ENCODE assay signal across 8 mouse cellular contexts in genomic region chr5:20941205-20941604, GRCm38 (mm10). TPM values are rescaled to one million over a fixed set of nuclear protein-coding genes. Genes with fewer than 3 reads are reported as not detected.
A peak's percentile ranks its signal among the peaks of the same experiment; 100 is the strongest.
DNase-seq lines count a peak whose midpoint lies in the region; ATAC-seq and TF ChIP-seq lines count a peak whose summit lies in the region.

No protein-coding gene starts in this region.

- H3K4me2 ChIP-seq in kidney, embryonic 15.5 days, result no peak overlapping the region
- peak overlapping the region; percentile 43 for H3K4me2 ChIP-seq in liver, embryonic 15.5 days

- WGBS in kidney, embryonic 15.5 days, result 56% methylated on average over 5 of the region's 5 CpGs
- WGBS in heart, embryonic 10.5 days, result 17% methylated on average over 5 of the region's 5 CpGs
- WGBS in liver, embryonic 15.5 days (ENCODE audit: insufficient replicate concordance), result 6% methylated on average over 5 of the region's 5 CpGs

- no peak overlapping the region for H3K9ac ChIP-seq in kidney, embryonic 15.5 days
- H3K9ac ChIP-seq in liver, embryonic 15.5 days, result 0 out of 2 replicates have a peak overlapping the region, but pooled peaks have one; percentile 22

- H3K4me3 ChIP-seq in kidney, embryonic 15.5 days (replicated peaks), result no peak overlapping the region
- 0 out of 2 replicates have a peak overlapping the region, but pooled peaks have one; percentile 22 for H3K4me3 ChIP-seq in bone marrow macrophage, adult 2 months (ENCODE audit: insufficient read depth, low read length)
- no peak overlapping the region for H3K4me3 ChIP-seq in heart, embryonic 10.5 days
- H3K4me3 ChIP-seq in liver, embryonic 15.5 days (replicated peaks), result no peak overlapping the region

- TF ChIP-seq CTCF in bone marrow macrophage, adult 2 months (IDR thresholded peaks at IDR 0.05; ENCODE audit: low read depth, low read length), result no peak

- H3K9me3 ChIP-seq in kidney, embryonic 15.5 days (replicated peaks), result no peaks in the 10 kb centered on the region
- no peaks in the 10 kb centered on the region for H3K9me3 ChIP-seq in heart, embryonic 10.5 days
- no peaks in the 10 kb centered on the region for H3K9me3 ChIP-seq in liver, embryonic 15.5 days (replicated peaks)

- peaks cover 28% of the 10 kb centered on the region for H3K4me1 ChIP-seq in kidney, embryonic 15.5 days
- peaks cover 52% of the 10 kb centered on the region for H3K4me1 ChIP-seq in bone marrow macrophage, adult 2 months (ENCODE audit: control insufficient read depth, insufficient read depth, low read length)
- peaks cover 45% of the 10 kb centered on the region for H3K4me1 ChIP-seq in heart, embryonic 10.5 days
- H3K4me1 ChIP-seq in liver, embryonic 15.5 days (replicated peaks), result peaks cover 76% of the 10 kb centered on the region

- H3K36me3 ChIP-seq in kidney, embryonic 15.5 days, result no peaks in the 10 kb centered on the region
- no peaks in the 10 kb centered on the region for H3K36me3 ChIP-seq in heart, embryonic 10.5 days
- H3K36me3 ChIP-seq in liver, embryonic 15.5 days (replicated peaks), result 0 out of 2 replicates have a peak, but pooled peaks cover 4% of the 10 kb centered on the region

- ATAC-seq in kidney, embryonic 15.5 days (replicated peaks; ENCODE audit: low FRiP score), result 0 out of 2 replicates have a peak, but pooled peaks have one; percentile 41
- peak; percentile 80 for ATAC-seq in liver, embryonic 15.5 days (ENCODE audit: insufficient read depth)

- DNase-seq in kidney, adult 18-20 months, result no peak
- DNase-seq in heart, embryonic 10.5 days (ENCODE audit: low spot score), result no peak
- peak; percentile 49 to 65 for DNase-seq in thymus, adult 18-20 months
- no peak for DNase-seq in embryo, embryonic 10 days (ENCODE audit: low spot score)
- no peak for DNase-seq in frontal cortex, postnatal 36 days (ENCODE audit: low spot score in 2 of 2)

- H3K27me3 ChIP-seq in kidney, embryonic 15.5 days, result no peaks in the 10 kb centered on the region
- no peaks in the 10 kb centered on the region for H3K27me3 ChIP-seq in heart, embryonic 10.5 days (ENCODE audit: insufficient read depth, poor library complexity, severe bottlenecking)
- H3K27me3 ChIP-seq in liver, embryonic 15.5 days, result no peaks in the 10 kb centered on the region

- H3K27ac ChIP-seq in kidney, embryonic 15.5 days, result no peak overlapping the region
- peak overlapping the region; percentile 98 for H3K27ac ChIP-seq in bone marrow macrophage, adult 2 months (ENCODE audit: insufficient read depth, low read depth, low read length)
- H3K27ac ChIP-seq in heart, embryonic 10.5 days, result peak overlapping the region; percentile 79
- H3K27ac ChIP-seq in liver, embryonic 15.5 days (replicated peaks), result peak overlapping the region; percentile 78

- no peak for TF ChIP-seq POLR2A in bone marrow macrophage, adult 2 months (IDR thresholded peaks at IDR 0.05; ENCODE audit: borderline replicate concordance, low read depth, low read length)

RNA-seq across cellular contexts. Expression of gene Rsbn1l, which starts 15.0 kb away (rescaled TPM):
- polyA plus RNA-seq in kidney, embryonic 15.5 days (2015; fragmentation: Nextera tagmentation; extraction: Ambion mirVana), result 5.6 and 6.4 TPM in 2 replicates
- polyA plus RNA-seq in bone marrow macrophage, adult 2 months (2012; ENCODE audit: insufficient read depth, insufficient read length, missing spikeins), result 34.7 and 35.8 TPM in 2 replicates
- 5.1 and 5.2 TPM in 2 replicates for polyA plus RNA-seq in heart, embryonic 10.5 days (2016; fragmentation: Nextera tagmentation; extraction: Ambion mirVana)
- 3.7 TPM in 2 replicates for polyA plus RNA-seq in liver, embryonic 15.5 days (2015; fragmentation: Nextera tagmentation; extraction: Ambion mirVana)

RNA-seq across cellular contexts. Expression of gene Tmem60, which starts 59.2 kb away (rescaled TPM):
- polyA plus RNA-seq in kidney, embryonic 15.5 days (2015; fragmentation: Nextera tagmentation; extraction: Ambion mirVana), result 51.2 and 55.6 TPM in 2 replicates
- polyA plus RNA-seq in bone marrow macrophage, adult 2 months (2012; ENCODE audit: insufficient read depth, insufficient read length, missing spikeins), result 30.9 and 31.8 TPM in 2 replicates
- 53.1 and 53.7 TPM in 2 replicates for polyA plus RNA-seq in heart, embryonic 10.5 days (2016; fragmentation: Nextera tagmentation; extraction: Ambion mirVana)
- polyA plus RNA-seq in liver, embryonic 15.5 days (2015; fragmentation: Nextera tagmentation; extraction: Ambion mirVana), result 31.6 and 36.3 TPM in 2 replicates

RNA-seq across cellular contexts. Expression of gene Phtf2, which starts 59.3 kb away (rescaled TPM):
- 14.9 and 17.2 TPM in 2 replicates for polyA plus RNA-seq in kidney, embryonic 15.5 days (2015; fragmentation: Nextera tagmentation; extraction: Ambion mirVana)
- polyA plus RNA-seq in bone marrow macrophage, adult 2 months (2012; ENCODE audit: insufficient read depth, insufficient read length, missing spikeins), result 10.7 and 14.1 TPM in 2 replicates
- 27.7 and 45.6 TPM in 2 replicates for polyA plus RNA-seq in heart, embryonic 10.5 days (2016; fragmentation: Nextera tagmentation; extraction: Ambion mirVana)
- 4.9 and 5.2 TPM in 2 replicates for polyA plus RNA-seq in liver, embryonic 15.5 days (2015; fragmentation: Nextera tagmentation; extraction: Ambion mirVana)

Comparison
In these comparisons a context has a peak if more than half of its experiments do, and no peak if none do; other contexts are left out.
1. DNase-seq: peak in thymus, adult 18-20 months (2 of 2); none in kidney, adult 18-20 months (single experiment), heart, embryonic 10.5 days (single experiment), embryo, embryonic 10 days (single experiment) and frontal cortex, postnatal 36 days (0 of 2).